Comparison of ENCODE assay signal across 11 mouse cellular contexts in genomic region chr2:179852862-179853261, GRCm38 (mm10).
DNase-seq lines count a peak whose midpoint lies in the region; ATAC-seq and TF ChIP-seq lines count a peak whose summit lies in the region.
"Had no signal": no experiment of that assay in that cellular context is flagged by ENCODE, and none has a peak within 500 bp of the region (broad histone marks: within the 10 kb centered on the region; RNA-seq: fewer than 3 reads in every experiment).

No protein-coding gene starts in this region.

- H3K4me2 ChIP-seq in hindbrain, embryonic 16.5 days (ENCODE audit: low read length) = no peak overlapping the region
- no peak overlapping the region for H3K4me2 ChIP-seq in midbrain, embryonic 15.5 days
- no peak overlapping the region for H3K4me2 ChIP-seq in intestine, embryonic 16.5 days (ENCODE audit: low read depth, low read length)
- H3K4me2 ChIP-seq: heart, embryonic 12.5 days; limb, embryonic 15.5 days had no signal

- TF ChIP-seq CTCF in brain, embryonic 14.5 days (IDR thresholded peaks at IDR 0.05; ENCODE audit: borderline replicate concordance, extremely low read depth, insufficient read depth, insufficient read length) = no peak

- no peak overlapping the region for H3K4me3 ChIP-seq in hindbrain, embryonic 16.5 days (ENCODE audit: low read length)
- H3K4me3 ChIP-seq in midbrain, embryonic 15.5 days = no peak overlapping the region
- no peak overlapping the region for H3K4me3 ChIP-seq in intestine, embryonic 16.5 days (ENCODE audit: low read length)
- H3K4me3 ChIP-seq: heart, embryonic 12.5 days; limb, embryonic 15.5 days had no signal

- 32% methylated on average over 11 of the region's 11 CpGs for WGBS in hindbrain, embryonic 16.5 days
- 35% methylated on average over 11 of the region's 11 CpGs for WGBS in midbrain, embryonic 15.5 days
- 69% methylated on average over 11 of the region's 11 CpGs for whole genome bisulfite sequencing in intestine, embryonic 16.5 days

- H3K9me3 ChIP-seq in hindbrain, embryonic 16.5 days (ENCODE audit: control insufficient read depth, low read length) = no peaks in the 10 kb centered on the region
- no peaks in the 10 kb centered on the region for H3K9me3 ChIP-seq in midbrain, embryonic 15.5 days
- no peaks in the 10 kb centered on the region for H3K9me3 ChIP-seq in intestine, embryonic 16.5 days (ENCODE audit: control insufficient read depth, low read length)
- H3K9me3 ChIP-seq: heart, embryonic 12.5 days; limb, embryonic 15.5 days had no signal

- peaks cover 49% of the 10 kb centered on the region for H3K4me1 ChIP-seq in hindbrain, embryonic 16.5 days (ENCODE audit: control insufficient read depth, insufficient read depth, low read depth, low read length)
- peaks cover 66% of the 10 kb centered on the region for H3K4me1 ChIP-seq in midbrain, embryonic 15.5 days
- H3K4me1 ChIP-seq in intestine, embryonic 16.5 days (ENCODE audit: control insufficient read depth, insufficient read depth, low read length) = no peaks in the 10 kb centered on the region

- peak; percentile 43 for ATAC-seq in hindbrain, embryonic 16.5 days
- ATAC-seq in midbrain, embryonic 15.5 days (replicated peaks) = peak; percentile 12
- no peak for ATAC-seq in intestine, embryonic 16.5 days
- ATAC-seq: intestine, postnatal 0 days had no signal

- H3K27ac ChIP-seq in hindbrain, embryonic 16.5 days (ENCODE audit: low read depth, low read length) = peak overlapping the region; percentile 59
- H3K27ac ChIP-seq in midbrain, embryonic 15.5 days = 0 out of 2 replicates have a peak overlapping the region, but pooled peaks have one; percentile 46
- no peak overlapping the region for H3K27ac ChIP-seq in intestine, embryonic 16.5 days (ENCODE audit: low read length)
- H3K27ac ChIP-seq: limb, embryonic 15.5 days had no signal

- H3K27me3 ChIP-seq in hindbrain, embryonic 16.5 days (replicated peaks; ENCODE audit: control insufficient read depth, insufficient read depth, low read length) = no peaks in the 10 kb centered on the region
- H3K27me3 ChIP-seq in midbrain, embryonic 15.5 days (replicated peaks) = no peaks in the 10 kb centered on the region
- H3K27me3 ChIP-seq in intestine, embryonic 16.5 days (replicated peaks; ENCODE audit: control insufficient read depth, insufficient read depth, low read length) = no peaks in the 10 kb centered on the region
- H3K27me3 ChIP-seq: heart, embryonic 12.5 days; limb, embryonic 15.5 days had no signal

- peak overlapping the region; percentile 32; the same call in 1 of the 2 replicates for H3K9ac ChIP-seq in hindbrain, embryonic 16.5 days (ENCODE audit: low read depth, low read length)
- no peak overlapping the region for H3K9ac ChIP-seq in midbrain, embryonic 15.5 days
- H3K9ac ChIP-seq in intestine, embryonic 16.5 days (ENCODE audit: low read depth, low read length) = no peak overlapping the region
- H3K9ac ChIP-seq: heart, embryonic 12.5 days; limb, embryonic 15.5 days had no signal

- TF ChIP-seq POLR2A in brain, embryonic 14.5 days (IDR thresholded peaks at IDR 0.05; ENCODE audit: borderline replicate concordance, extremely low read depth, insufficient read depth, insufficient read length, poor library complexity, severe bottlenecking) = no peak

- H3K36me3 ChIP-seq in hindbrain, embryonic 16.5 days (ENCODE audit: control insufficient read depth, insufficient read depth, low read length) = no peaks in the 10 kb centered on the region
- H3K36me3 ChIP-seq in midbrain, embryonic 15.5 days (replicated peaks) = no peaks in the 10 kb centered on the region
- no peaks in the 10 kb centered on the region for H3K36me3 ChIP-seq in intestine, embryonic 16.5 days (ENCODE audit: control insufficient read depth, insufficient read depth, low read length)
- H3K36me3 ChIP-seq: heart, embryonic 12.5 days; limb, embryonic 15.5 days had no signal

- DNase-seq in frontal cortex, adult 2 months (ENCODE audit: extremely low spot score in 1 of 2, low spot score in 1 of 2) = peak; percentile 59 to 74
- no peak for DNase-seq in frontal cortex, postnatal 10 days (ENCODE audit: low spot score in 2 of 2)
- DNase-seq in brain, embryonic 14.5 days (ENCODE audit: low read depth) = peak; percentile 67
- DNase-seq in gastrocnemius, postnatal 25 days = no peak
- DNase-seq in adrenal gland, adult 18-20 months (ENCODE audit: low spot score in 2 of 2) = no peak

Comparison
In these comparisons a context has a peak if more than half of its experiments do, and no peak if none do; other contexts are left out.
1. DNase-seq: peak in frontal cortex, adult 2 months (2 of 2) and brain, embryonic 14.5 days (single experiment); none in frontal cortex, postnatal 10 days (0 of 2), gastrocnemius, postnatal 25 days (single experiment) and adrenal gland, adult 18-20 months (0 of 2).